Mouse (Mus musculus) layer of hippocampus, postnatal 14 days (tissue): ENCODE results near the gene Fstl4. TPM values are rescaled to one million over a fixed set of nuclear protein-coding genes. Genes with fewer than 3 reads are reported as not detected.
"Not testable (repeated sequence)": the region's sequence is repeated elsewhere in the genome, so short reads cannot be mapped to it uniquely, and the experiment has no call there.

ENCODE experiments used
- DNase-seq, 2 experiments: peaks; one replicate each; pipeline ENCODE4 v3.0.0; 2021 to 2022; ENCODE audit warnings: low spot score in 2 of 2, mixed read lengths in 1 of 2
- total RNA-seq, 2 experiments: library from RNA; stranded (reverse); gene quantifications; 2 replicates each; pipeline ENCODE4 v1.2.3; 2021

Fstl4 gene
- total RNA-seq, 2 experiments from 2014 or later, result 14.4 to 14.8 TPM

- DNase-seq, result no peak
Observed at GRCm38 (mm10) chr11:53078419-53079334, 314.2 kb downstream of the Fstl4 start.

GRCm38 (mm10) chr11:53081310-53081709 is 316.9 kb downstream of the Fstl4 start:
- no peak for DNase-seq

- DNase-seq, result no peak
Observed at GRCm38 (mm10) chr11:53085367-53085766, 320.9 kb downstream of the Fstl4 start.

- no peak for DNase-seq
Observed at GRCm38 (mm10) chr11:53085858-53086565, 321.6 kb downstream of the Fstl4 start.

- DNase-seq, result not testable (repeated sequence)
Observed at GRCm38 (mm10) chr11:53087896-53088295, 323.5 kb downstream of the Fstl4 start.

- DNase-seq, result no peak
Observed at GRCm38 (mm10) chr11:53091596-53091995, 327.2 kb downstream of the Fstl4 start.

- no peak for DNase-seq
Observed at GRCm38 (mm10) chr11:53096871-53097270, 332.4 kb downstream of the Fstl4 start.

- DNase-seq, result peak; percentile 52 to 63
Observed at GRCm38 (mm10) chr11:53097331-53097730, 332.9 kb downstream of the Fstl4 start.

GRCm38 (mm10) chr11:53097870-53098269 is 333.4 kb downstream of the Fstl4 start:
- DNase-seq, result no peak

GRCm38 (mm10) chr11:53098780-53099198 is 334.4 kb downstream of the Fstl4 start:
- no peak for DNase-seq

- DNase-seq, result no peak
Observed at GRCm38 (mm10) chr11:53099322-53099721, 334.9 kb downstream of the Fstl4 start.

- no peak for DNase-seq
Observed at GRCm38 (mm10) chr11:53101732-53102131, 337.3 kb downstream of the Fstl4 start.

GRCm38 (mm10) chr11:53103601-53104325 is 339.3 kb downstream of the Fstl4 start:
- no peak for DNase-seq

- DNase-seq, result peak in 1 of 2 experiments; percentile 38
Observed at GRCm38 (mm10) chr11:53107706-53108105, 343.3 kb downstream of the Fstl4 start.

- DNase-seq, result no peak
Observed at GRCm38 (mm10) chr11:53108798-53109197, 344.4 kb downstream of the Fstl4 start.

GRCm38 (mm10) chr11:53109701-53110467 is 345.4 kb downstream of the Fstl4 start:
- DNase-seq, result no peak

GRCm38 (mm10) chr11:53115711-53116110 is 351.3 kb downstream of the Fstl4 start:
- DNase-seq, result no peak

- DNase-seq, result no peak
Observed at GRCm38 (mm10) chr11:53116356-53116755, 351.9 kb downstream of the Fstl4 start.

- no peak for DNase-seq
Observed at GRCm38 (mm10) chr11:53118226-53118965, 354.0 kb downstream of the Fstl4 start.

GRCm38 (mm10) chr11:53119966-53120365 is 355.5 kb downstream of the Fstl4 start:
- no peak for DNase-seq
